Mouse (Mus musculus): ENCODE data around the gene Olfr1154. TPM values are rescaled to one million over a fixed set of nuclear protein-coding genes. Genes with fewer than 3 reads are reported as not detected.

Olfr1154 gene
- polyA plus RNA-seq (2014; fragmentation: Illumina TruSeq; extraction: RNeasy Lipid Tissue Mini Kit (QIAGEN cat#74804); ENCODE audit: low read depth, low replicate concordance): not detected

GRCm38 (mm10) chr2:87905066-87905465 is at the start of gene Olfr1154:
Olfr1154 (minus strand) TSS chr2:87905166.

GRCm38 (mm10) chr2:87953000-87953399 is 48.0 kb upstream of the Olfr1154 start, which contains the start of gene Olfr1156:
Olfr1156 (minus strand) TSS chr2:87953100.

GRCm38 (mm10) chr2:87945037-87945436 is 40.1 kb upstream of the Olfr1154 start, which contains the start of gene Olfr1155:
Olfr1155 (minus strand) TSS chr2:87945137.

GRCm38 (mm10) chr2:87894662-87895061 is 10.3 kb downstream of the Olfr1154 start, which contains the start of gene Olfr1153:
Olfr1153 (plus strand) TSS chr2:87894962.

GRCm38 (mm10) chr2:87866192-87866591 is 38.8 kb downstream of the Olfr1154 start, which contains the start of gene Olfr1152:
Olfr1152 (plus strand) TSS chr2:87866492.

GRCm38 (mm10) chr2:87855562-87855961 is 49.4 kb downstream of the Olfr1154 start, which contains the start of gene Olfr1151:
Olfr1151 (plus strand) TSS chr2:87855862.

Other genes starting within 250 kb of the Olfr1154 start
- not detected for gene Olfr1134, start 246.7 kb downstream of the Olfr1154 start, polyA plus RNA-seq (2014; fragmentation: Illumina TruSeq; extraction: RNeasy Lipid Tissue Mini Kit (QIAGEN cat#74804); ENCODE audit: low read depth, low replicate concordance)
- gene Olfr1135, start 231.5 kb downstream of the Olfr1154 start, polyA plus RNA-seq (2014; fragmentation: Illumina TruSeq; extraction: RNeasy Lipid Tissue Mini Kit (QIAGEN cat#74804); ENCODE audit: low read depth, low replicate concordance): not detected
- not detected for gene Olfr1136, start 211.2 kb downstream of the Olfr1154 start, polyA plus RNA-seq (2014; fragmentation: Illumina TruSeq; extraction: RNeasy Lipid Tissue Mini Kit (QIAGEN cat#74804); ENCODE audit: low read depth, low replicate concordance)
- not detected for gene Olfr1137, start 192.0 kb downstream of the Olfr1154 start, polyA plus RNA-seq (2014; fragmentation: Illumina TruSeq; extraction: RNeasy Lipid Tissue Mini Kit (QIAGEN cat#74804); ENCODE audit: low read depth, low replicate concordance)
- not detected for gene Olfr1138, start 165.2 kb downstream of the Olfr1154 start, polyA plus RNA-seq (2014; fragmentation: Illumina TruSeq; extraction: RNeasy Lipid Tissue Mini Kit (QIAGEN cat#74804); ENCODE audit: low read depth, low replicate concordance)
- gene Olfr1140, start 161.4 kb downstream of the Olfr1154 start, polyA plus RNA-seq (2014; fragmentation: Illumina TruSeq; extraction: RNeasy Lipid Tissue Mini Kit (QIAGEN cat#74804); ENCODE audit: low read depth, low replicate concordance): not detected
- gene Olfr1141, start 151.2 kb downstream of the Olfr1154 start, polyA plus RNA-seq (2014; fragmentation: Illumina TruSeq; extraction: RNeasy Lipid Tissue Mini Kit (QIAGEN cat#74804); ENCODE audit: low read depth, low replicate concordance): not detected
- gene Olfr152, start 125.7 kb downstream of the Olfr1154 start, polyA plus RNA-seq (2014; fragmentation: Illumina TruSeq; extraction: RNeasy Lipid Tissue Mini Kit (QIAGEN cat#74804); ENCODE audit: low read depth, low replicate concordance): not detected
- gene Olfr1143, start 104.6 kb downstream of the Olfr1154 start, polyA plus RNA-seq (2014; fragmentation: Illumina TruSeq; extraction: RNeasy Lipid Tissue Mini Kit (QIAGEN cat#74804); ENCODE audit: low read depth, low replicate concordance): not detected
- gene Olfr1145, start 95.3 kb downstream of the Olfr1154 start, polyA plus RNA-seq (2014; fragmentation: Illumina TruSeq; extraction: RNeasy Lipid Tissue Mini Kit (QIAGEN cat#74804); ENCODE audit: low read depth, low replicate concordance): not detected
- gene Olfr1148, start 74.6 kb downstream of the Olfr1154 start, polyA plus RNA-seq (2014; fragmentation: Illumina TruSeq; extraction: RNeasy Lipid Tissue Mini Kit (QIAGEN cat#74804); ENCODE audit: low read depth, low replicate concordance): not detected
- gene Olfr1150-ps1, start 61.2 kb downstream of the Olfr1154 start, polyA plus RNA-seq (2014; fragmentation: Illumina TruSeq; extraction: RNeasy Lipid Tissue Mini Kit (QIAGEN cat#74804); ENCODE audit: low read depth, low replicate concordance): not detected
- gene Olfr1151, start 49.3 kb downstream of the Olfr1154 start, polyA plus RNA-seq (2014; fragmentation: Illumina TruSeq; extraction: RNeasy Lipid Tissue Mini Kit (QIAGEN cat#74804); ENCODE audit: low read depth, low replicate concordance): not detected
- not detected for gene Olfr1152, start 38.7 kb downstream of the Olfr1154 start, polyA plus RNA-seq (2014; fragmentation: Illumina TruSeq; extraction: RNeasy Lipid Tissue Mini Kit (QIAGEN cat#74804); ENCODE audit: low read depth, low replicate concordance)
- not detected for gene Olfr1153, start 10.2 kb downstream of the Olfr1154 start, polyA plus RNA-seq (2014; fragmentation: Illumina TruSeq; extraction: RNeasy Lipid Tissue Mini Kit (QIAGEN cat#74804); ENCODE audit: low read depth, low replicate concordance)
- not detected for gene Olfr1155, start 40.0 kb upstream of the Olfr1154 start, polyA plus RNA-seq (2014; fragmentation: Illumina TruSeq; extraction: RNeasy Lipid Tissue Mini Kit (QIAGEN cat#74804); ENCODE audit: low read depth, low replicate concordance)
- not detected for gene Olfr1156, start 47.9 kb upstream of the Olfr1154 start, polyA plus RNA-seq (2014; fragmentation: Illumina TruSeq; extraction: RNeasy Lipid Tissue Mini Kit (QIAGEN cat#74804); ENCODE audit: low read depth, low replicate concordance)
- not detected for gene Olfr1157, start 63.1 kb upstream of the Olfr1154 start, polyA plus RNA-seq (2014; fragmentation: Illumina TruSeq; extraction: RNeasy Lipid Tissue Mini Kit (QIAGEN cat#74804); ENCODE audit: low read depth, low replicate concordance)
- not detected for gene Olfr74, start 69.5 kb upstream of the Olfr1154 start, polyA plus RNA-seq (2014; fragmentation: Illumina TruSeq; extraction: RNeasy Lipid Tissue Mini Kit (QIAGEN cat#74804); ENCODE audit: low read depth, low replicate concordance)
- gene Olfr1158, start 84.9 kb upstream of the Olfr1154 start, polyA plus RNA-seq (2014; fragmentation: Illumina TruSeq; extraction: RNeasy Lipid Tissue Mini Kit (QIAGEN cat#74804); ENCODE audit: low read depth, low replicate concordance): not detected
- gene Olfr1160, start 103.1 kb upstream of the Olfr1154 start, polyA plus RNA-seq (2014; fragmentation: Illumina TruSeq; extraction: RNeasy Lipid Tissue Mini Kit (QIAGEN cat#74804); ENCODE audit: low read depth, low replicate concordance): not detected
- gene Olfr1161, start 117.6 kb upstream of the Olfr1154 start, polyA plus RNA-seq (2014; fragmentation: Illumina TruSeq; extraction: RNeasy Lipid Tissue Mini Kit (QIAGEN cat#74804); ENCODE audit: low read depth, low replicate concordance): not detected
- not detected for gene Olfr73, start 132.5 kb upstream of the Olfr1154 start, polyA plus RNA-seq (2014; fragmentation: Illumina TruSeq; extraction: RNeasy Lipid Tissue Mini Kit (QIAGEN cat#74804); ENCODE audit: low read depth, low replicate concordance)
- not detected for gene Olfr1162, start 146.0 kb upstream of the Olfr1154 start, polyA plus RNA-seq (2014; fragmentation: Illumina TruSeq; extraction: RNeasy Lipid Tissue Mini Kit (QIAGEN cat#74804); ENCODE audit: low read depth, low replicate concordance)
- not detected for gene Olfr1163, start 166.7 kb upstream of the Olfr1154 start, polyA plus RNA-seq (2014; fragmentation: Illumina TruSeq; extraction: RNeasy Lipid Tissue Mini Kit (QIAGEN cat#74804); ENCODE audit: low read depth, low replicate concordance)
- gene Olfr1164, start 188.8 kb upstream of the Olfr1154 start, polyA plus RNA-seq (2014; fragmentation: Illumina TruSeq; extraction: RNeasy Lipid Tissue Mini Kit (QIAGEN cat#74804); ENCODE audit: low read depth, low replicate concordance): not detected
- not detected for gene Olfr1166, start 223.1 kb upstream of the Olfr1154 start, polyA plus RNA-seq (2014; fragmentation: Illumina TruSeq; extraction: RNeasy Lipid Tissue Mini Kit (QIAGEN cat#74804); ENCODE audit: low read depth, low replicate concordance)